Mouse (Mus musculus): Measurements from ENCODE around the gene Slc6a17.

DNA sequence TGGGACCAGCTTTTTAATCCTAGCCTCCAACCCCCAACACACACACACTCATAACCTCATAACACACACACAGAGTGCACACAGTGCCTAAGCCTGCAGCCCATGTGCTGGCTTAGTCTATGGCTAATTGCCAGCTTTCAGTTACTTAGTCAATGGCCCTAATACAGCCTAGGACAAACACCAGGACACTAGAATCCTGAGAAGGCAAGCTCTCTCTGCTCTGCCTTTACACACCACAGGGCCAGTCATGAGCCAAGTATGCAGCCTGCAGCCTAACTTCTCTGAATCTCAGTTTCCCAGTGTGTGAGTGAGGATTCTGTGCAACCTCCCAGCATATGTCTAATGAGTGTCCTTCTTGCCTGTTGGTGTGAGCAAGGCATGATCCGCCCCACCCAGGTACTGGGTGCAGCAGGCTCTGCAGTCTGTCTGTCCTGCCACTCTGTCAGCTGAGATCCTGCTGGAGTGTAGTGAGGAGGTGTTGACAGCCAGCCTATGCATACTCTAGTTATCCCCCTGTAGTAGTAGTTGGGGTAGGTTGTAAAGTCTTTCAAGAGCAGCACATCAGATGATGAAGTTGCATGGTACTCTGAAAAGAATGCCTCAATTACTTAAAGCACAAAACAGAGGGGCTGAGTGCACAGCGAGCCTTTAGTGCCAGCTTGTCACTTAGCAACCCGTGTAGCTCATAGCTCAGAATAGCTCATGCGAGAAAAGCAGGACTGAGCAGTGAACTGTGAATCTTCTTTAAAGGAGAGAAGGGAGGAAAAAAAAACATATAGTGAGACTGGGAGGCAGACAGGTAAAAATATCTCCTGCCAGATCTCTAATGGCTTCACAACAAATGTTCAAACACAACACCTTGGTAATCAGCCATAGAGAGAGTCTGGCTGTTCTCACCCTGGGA is 12.1 kb downstream of the Slc6a17 start:
- TF ChIP-seq CTCF (IDR thresholded peaks at IDR 0.05; ENCODE audit: extremely low read depth, insufficient read depth, low read length), result no peak
- TF ChIP-seq POLR2A (IDR thresholded peaks at IDR 0.05; ENCODE audit: extremely low read depth, insufficient read depth, low read length), result no peak

All from cortical plate, adult 2 months (tissue).